Mouse (Mus musculus) stomach, postnatal 0 days (tissue): ENCODE results near the gene Stk35.

Experiments used
- CTCF ChIP-seq: IDR thresholded peaks from 2 replicates; pipeline ENCODE4 v1.5.1; 2016; ENCODE audit warnings: antibody characterized with exemption, low read depth, mild to moderate bottlenecking, moderate library complexity
- EP300 ChIP-seq: optimal IDR thresholded peaks from 2 replicates; pipeline ENCODE3; 2016; ENCODE audit warnings: antibody characterized with exemption

DNA sequence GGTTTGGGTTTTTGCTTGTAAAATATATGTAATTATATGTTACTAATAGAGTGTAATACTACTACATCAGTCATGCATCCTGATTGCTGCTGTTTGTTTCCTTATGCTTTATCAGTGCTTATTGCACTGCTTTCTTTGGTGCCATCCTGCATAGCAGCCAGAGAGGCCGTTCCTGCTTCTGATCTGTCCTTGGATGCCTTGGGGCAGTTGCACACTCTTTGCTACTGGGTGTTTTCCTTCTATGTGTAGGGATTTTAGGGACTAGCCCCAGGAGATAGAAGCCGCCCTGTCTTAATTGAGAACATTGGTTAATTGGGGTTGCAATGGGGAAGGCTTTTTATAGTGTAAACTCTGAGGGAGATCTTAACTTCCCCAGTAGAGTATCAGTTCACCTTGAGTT, 6.2 kb downstream of the Stk35 start:
- TF ChIP-seq CTCF (no peak), EP300 (no peak)
